Mouse (Mus musculus) induced T-regulatory cell, adult 2 months (primary cell): Measurements from ENCODE around the gene Defb30.

ENCODE experiments used
- DNase-seq: peaks from one replicate; pipeline ENCODE4 v3.0.0-alpha.2; 2012; ENCODE audit warnings: low read depth

The Defb30 gene

GRCm38 (mm10) chr14:63049910-63050370 lies at the start of gene Defb30:
Gene Defb30 (minus strand): TSS chr14:63049960.
- DNase-seq: no peak

GRCm38 (mm10) chr14:63067708-63068107 lies 17.9 kb upstream of the Defb30 start:
- DNase-seq: no peak

- DNase-seq: peak; percentile 81
These were observed 17.0 kb upstream of the Defb30 start for GRCm38 (mm10) chr14:63066630-63067310.

- no peak for DNase-seq
These were observed 15.6 kb upstream of the Defb30 start for GRCm38 (mm10) chr14:63065391-63065790.

- DNase-seq: no peak
These were observed 12.4 kb upstream of the Defb30 start for GRCm38 (mm10) chr14:63062184-63062583.

DNA sequence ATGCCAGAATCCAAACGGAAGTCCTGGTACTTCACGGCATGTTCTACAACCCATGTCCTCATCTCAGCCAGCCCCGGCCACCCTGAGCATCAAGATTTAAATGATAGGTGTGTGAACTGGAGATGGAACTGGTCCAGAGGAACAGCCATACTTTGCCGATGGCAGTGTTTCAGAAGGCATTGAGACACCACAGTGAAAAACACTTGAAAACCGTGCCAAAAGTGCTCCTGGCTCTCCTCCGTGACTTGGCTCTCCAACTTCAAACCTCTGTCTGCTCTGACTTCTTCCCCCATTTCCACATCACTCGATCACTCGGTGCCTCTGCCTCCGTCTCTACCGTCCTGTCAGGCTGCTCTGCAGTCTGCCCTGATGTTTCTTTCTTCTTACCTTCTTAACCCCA lies 10.6 kb upstream of the Defb30 start:
- no peak for DNase-seq

DNA sequence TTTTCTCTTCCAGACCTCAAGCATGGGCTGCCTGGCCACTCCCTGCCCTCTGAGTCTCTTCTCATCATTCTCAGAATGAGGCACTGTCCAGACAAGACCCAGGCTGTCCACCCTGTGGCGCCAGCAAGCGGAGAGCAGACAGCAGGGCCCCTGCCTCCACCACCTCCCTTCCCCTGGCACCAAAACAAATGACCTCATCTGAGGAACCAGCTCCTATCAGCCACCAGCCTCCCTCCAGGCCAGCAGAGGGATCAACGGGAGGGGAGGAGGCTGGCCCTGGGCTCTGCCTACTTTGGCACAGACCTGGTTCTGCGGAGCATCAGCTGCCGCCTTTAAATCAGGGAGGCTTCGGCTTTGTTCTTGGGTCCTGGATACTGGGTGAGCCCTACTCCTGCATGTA lies 5.0 kb upstream of the Defb30 start:
- DNase-seq: no peak

DNA sequence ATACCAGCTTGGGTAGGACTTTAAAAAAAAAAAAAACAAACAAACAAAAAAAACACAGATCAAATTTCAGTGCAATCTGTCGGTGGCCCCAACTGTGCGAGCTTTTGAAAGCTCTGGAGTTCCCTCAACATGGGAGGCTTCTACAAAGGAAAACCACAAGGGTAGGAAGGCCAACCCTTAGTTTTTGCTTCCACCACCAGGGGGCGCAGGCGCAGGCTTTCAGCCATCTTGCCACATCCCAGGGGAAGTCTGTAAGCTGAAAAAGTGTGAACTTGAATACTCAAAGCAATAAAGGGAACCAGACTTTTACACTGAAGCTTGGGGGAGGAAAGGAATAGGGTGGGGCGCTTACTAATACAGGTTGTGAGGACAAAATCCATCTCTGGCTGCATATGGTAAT lies 1.0 kb upstream of the Defb30 start:
- peak; percentile 74 for DNase-seq

DNA sequence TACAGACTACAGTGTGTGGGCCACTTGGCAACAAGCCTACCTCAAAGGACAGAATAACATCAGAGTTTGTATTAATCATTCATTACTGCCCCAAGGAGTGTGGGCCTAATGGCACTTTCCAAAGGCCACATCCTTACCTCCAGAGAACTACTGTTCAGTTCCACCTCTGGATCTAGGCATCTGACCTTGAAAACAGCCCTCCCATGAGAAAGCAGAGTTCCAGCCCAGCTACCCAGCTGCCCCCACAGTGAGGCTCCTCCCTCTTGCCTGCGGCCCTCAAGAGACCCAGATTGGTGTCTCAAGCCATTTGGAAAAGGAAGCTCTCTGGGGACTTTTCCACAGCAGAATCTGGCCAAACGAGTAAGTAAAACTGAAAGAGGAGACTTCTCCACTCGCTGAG lies 3.1 kb downstream of the Defb30 start, which contains the start of gene Defb42:
Gene Defb42, plus strand, starts transcription at position 301 of the 400 bp plus-strand sequence.
- no peak for DNase-seq

- no peak for DNase-seq
These were observed 29.1 kb downstream of the Defb30 start for GRCm38 (mm10) chr14:63020524-63021156.

DNA sequence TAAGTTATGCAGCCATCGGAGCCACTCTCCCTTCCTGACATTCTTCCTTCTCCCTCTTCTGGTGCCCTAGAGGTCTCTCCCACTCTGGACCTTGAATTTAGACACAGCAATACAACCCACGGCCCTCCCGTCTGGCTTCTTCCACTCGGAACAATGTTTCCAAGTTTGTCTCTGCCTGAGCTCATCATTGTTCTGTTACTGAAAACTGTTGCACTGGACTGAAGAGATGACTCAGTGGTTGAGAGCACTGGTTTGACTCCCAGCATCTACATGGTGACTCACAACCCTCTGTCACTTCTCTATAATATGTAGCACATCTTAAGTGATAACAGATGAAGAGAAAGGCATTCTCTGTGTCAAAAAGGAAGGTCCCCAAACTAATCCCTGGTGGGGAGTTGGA lies 35.1 kb downstream of the Defb30 start:
- no peak for DNase-seq

DNA sequence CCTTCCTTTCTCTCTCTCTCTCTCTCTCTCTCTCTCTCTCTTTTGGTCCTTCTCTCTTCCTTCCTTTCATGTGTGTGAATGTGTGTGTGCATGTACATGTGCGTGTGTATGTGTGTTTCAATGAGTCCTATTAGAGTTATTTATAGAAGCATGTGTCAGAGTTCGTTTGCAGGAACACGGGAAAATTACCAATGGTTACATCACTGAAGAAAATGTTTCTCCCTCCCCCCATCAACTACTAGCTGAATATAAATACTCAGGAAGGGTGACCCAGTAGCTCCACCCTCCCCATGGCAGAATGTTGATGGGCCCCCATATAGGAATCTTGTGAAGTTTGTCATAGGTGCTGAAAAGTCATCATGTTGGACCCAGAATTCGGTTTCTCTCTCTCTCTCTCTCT lies 36.7 kb downstream of the Defb30 start:
- no peak for DNase-seq

GRCm38 (mm10) chr14:63011471-63011870 lies 38.3 kb downstream of the Defb30 start, which contains the start of gene Defb43:
Gene Defb43 (plus strand): TSS chr14:63011771.
- DNase-seq: no peak

GRCm38 (mm10) chr14:63002588-63002987 lies 47.2 kb downstream of the Defb30 start:
- DNase-seq: no peak

DNA sequence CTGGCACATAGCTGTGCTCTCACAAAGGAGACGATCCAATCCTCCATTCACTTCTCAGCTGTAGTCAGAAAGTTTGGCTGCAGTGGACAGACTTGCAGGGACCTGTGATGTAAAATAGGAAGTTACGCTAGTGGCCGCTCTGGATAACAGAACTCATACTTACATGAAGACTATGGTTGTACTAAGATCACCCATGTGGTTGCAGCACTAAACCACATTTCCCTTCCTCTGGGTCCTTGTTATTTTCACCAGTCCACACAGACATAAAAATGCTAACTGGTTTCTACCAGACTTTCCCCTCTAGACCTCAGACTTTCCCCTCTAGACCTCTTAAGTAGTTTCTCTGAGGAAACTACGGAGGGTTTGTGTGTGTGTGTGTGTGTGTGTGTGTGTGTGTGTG lies 50.8 kb downstream of the Defb30 start:
- peak; percentile 11 for DNase-seq

- no peak for DNase-seq
These were observed 52.0 kb downstream of the Defb30 start, which contains the start of gene Defb47 for GRCm38 (mm10) chr14:62997777-62998176. Gene Defb47 (plus strand): TSS chr14:62998077.

- DNase-seq: no peak
These were observed 57.8 kb downstream of the Defb30 start for GRCm38 (mm10) chr14:62991849-62992510.

- no peak for DNase-seq
These were observed 58.5 kb downstream of the Defb30 start for GRCm38 (mm10) chr14:62991271-62991670.

DNA sequence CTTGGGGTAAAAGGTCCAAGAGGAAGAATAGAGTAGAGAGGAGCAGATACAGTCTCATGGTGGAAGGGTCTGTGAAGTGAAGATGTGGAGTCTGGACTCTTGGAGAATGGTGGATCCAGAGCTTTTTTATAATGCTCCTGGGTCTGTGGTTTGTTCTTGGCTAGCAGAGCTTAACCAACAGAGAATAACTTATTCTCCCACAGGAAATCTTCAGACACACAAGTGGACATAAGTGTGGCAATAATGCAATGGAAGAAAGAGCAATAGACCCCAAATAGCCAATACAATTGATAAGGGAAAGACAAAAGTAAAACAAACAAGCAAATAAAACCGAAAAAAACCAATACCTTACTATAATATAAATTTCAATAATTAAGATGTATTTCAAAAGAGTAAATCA lies 65.3 kb downstream of the Defb30 start, which contains the start of gene Defb48:
Gene Defb48, minus strand, starts transcription at position 101 of the 400 bp plus-strand sequence.
- DNase-seq: no peak
